Mouse (Mus musculus): ENCODE measurements around the gene Tuba4a.

- TF ChIP-seq CTCF (IDR thresholded peaks at IDR 0.05; ENCODE audit: extremely low read depth, insufficient read length, insufficient replicate concordance, low read depth, low read length), result no peak
- TF ChIP-seq POLR2A (IDR thresholded peaks at IDR 0.05; ENCODE audit: low read depth, low read length), result no peak
Observed at GRCm38 (mm10) chr1:75255516-75256046, 35.9 kb upstream of the Tuba4a start.
